Mouse (Mus musculus): ENCODE data around the gene Mrtfb.

DNA sequence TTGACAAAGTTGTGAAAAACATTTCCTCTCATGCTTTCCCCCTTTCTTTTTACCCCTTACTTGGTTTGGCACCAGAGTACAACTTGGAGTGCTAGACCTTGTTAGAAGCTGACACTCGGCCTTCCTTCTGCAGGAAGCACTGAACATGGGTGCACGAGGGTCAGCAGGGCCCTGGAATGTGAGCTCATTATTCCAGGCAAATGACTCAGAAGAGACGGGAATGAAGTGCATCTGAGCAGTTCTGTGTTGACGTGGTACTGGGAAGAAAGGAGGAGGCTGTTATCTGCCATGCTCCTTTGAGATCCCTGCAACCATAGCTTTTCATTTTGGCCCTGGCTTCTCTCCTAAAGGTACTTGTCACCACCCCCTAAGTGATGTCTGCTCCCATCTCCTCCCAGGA lies 10.6 kb upstream of the Mrtfb start:
- TF ChIP-seq POLR2A (IDR thresholded peaks at IDR 0.05; ENCODE audit: low read depth, low read length) (no peak), CTCF (IDR thresholded peaks at IDR 0.05; ENCODE audit: extremely low read depth, insufficient read length, insufficient replicate concordance, low read depth, low read length) (no peak)

Data from small intestine, adult 2 months (tissue).